Mouse (Mus musculus) kidney, embryonic 14.5 days (tissue): ENCODE measurements around the gene Ankdd1a. TPM values are rescaled to one million over a fixed set of nuclear protein-coding genes. Genes with fewer than 3 reads are reported as not detected.

Experiments used
- ATAC-seq: fragments of 200-750 bp; cut with Nextera tagmentation; 2 replicates; pipeline ENCODE4 v1.8.0; 2017; ENCODE audit warnings: moderate number of reproducible peaks, mild to moderate bottlenecking, moderate TSS enrichment, moderate library complexity; ENCODE audit not compliant: low FRiP score, low TSS enrichment
- H3K27ac ChIP-seq: fragments of 300-500 bp; sonication (generic); 2 replicates; pipeline ENCODE4 v1.5.1; 2014; ENCODE audit warnings: low read depth, mild to moderate bottlenecking, low read length, moderate library complexity, mixed read lengths
- H3K27me3 ChIP-seq: fragments of 300-500 bp; sonication (generic); 2 replicates; pipeline ENCODE4 v1.6.1; 2014; ENCODE audit warnings: mild to moderate bottlenecking, low read length; ENCODE audit not compliant: control insufficient read depth, insufficient read depth
- H3K36me3 ChIP-seq: fragments of 300-500 bp; sonication (generic); 2 replicates; pipeline ENCODE4 v1.6.1; 2014; ENCODE audit warnings: low read length, mixed read lengths; ENCODE audit not compliant: control insufficient read depth, insufficient read depth
- H3K4me1 ChIP-seq: fragments of 300-500 bp; sonication (generic); 2 replicates; pipeline ENCODE4 v1.6.1; 2014; ENCODE audit warnings: low read length, mixed read lengths; ENCODE audit not compliant: control insufficient read depth, insufficient read depth
- H3K4me2 ChIP-seq: fragments of 300-500 bp; sonication (generic); replicated peaks from 2 replicates; pipeline ENCODE4 v1.6.1; 2014; ENCODE audit warnings: low read depth, mild to moderate bottlenecking, low read length
- H3K4me3 ChIP-seq: fragments of 300-500 bp; sonication (generic); 2 replicates; pipeline ENCODE4 v1.5.1; 2014; ENCODE audit warnings: mild to moderate bottlenecking, low read length
- H3K9ac ChIP-seq: fragments of 300-500 bp; sonication (generic); 2 replicates; pipeline ENCODE4 v1.6.1; 2014; ENCODE audit warnings: low read depth, mild to moderate bottlenecking, low read length, moderate library complexity
- H3K9me3 ChIP-seq: fragments of 300-500 bp; sonication (generic); 2 replicates; pipeline ENCODE4 v1.6.1; 2016; ENCODE audit warnings: low read length; ENCODE audit not compliant: control insufficient read depth
- WGBS: fragments of 180-500 bp; shearing (Covaris S2); extraction: QIAGEN DNeasy Blood & Tissue Kit; methylation state at CpG from one replicate; pipeline ENCODE4 v1.1.7; 2014; 5-methylcytosine and 5-hydroxymethylcytosine counted together
- polyA plus RNA-seq: library from polyadenylated mRNA; unstranded; fragments of >200 nt; fragmentation: Nextera tagmentation; extraction: Ambion mirVana; gene quantifications from 2 replicates; pipeline ENCODE4 v1.2.1, GENCODE M21; 2014

The Ankdd1a gene
- not detected in 2 replicates for polyA plus RNA-seq

- H3K4me3 ChIP-seq, result peak within 1 kb of the TSS; percentile 22
- WGBS, result 5% methylated on average over 22 of the region's 25 CpGs
- peak within 1 kb of the TSS; percentile 50 for H3K4me2 ChIP-seq
- H3K36me3 ChIP-seq, result no peaks in the 10 kb centered on the region
- no peaks in the 10 kb centered on the region for H3K27me3 ChIP-seq
- H3K9ac ChIP-seq, result no peak within 1 kb of the TSS
- H3K27ac ChIP-seq, result no peak within 1 kb of the TSS
- ATAC-seq, result peak; percentile 68
- H3K4me1 ChIP-seq, result no peaks in the 10 kb centered on the region
- no peaks in the 10 kb centered on the region for H3K9me3 ChIP-seq
Measured at GRCm38 (mm10) chr9:65519807-65520504, at the start of gene Ankdd1a. Ankdd1a (minus strand) TSS chr9:65520193.

- WGBS, result 77% methylated on average over 6 of the region's 6 CpGs
- Histone ChIP-seq H3K4me2 (no peak overlapping the region), H3K27ac (no peak overlapping the region), H3K27me3 (no peaks in the 10 kb centered on the region), H3K9me3 (no peaks in the 10 kb centered on the region), H3K9ac (no peak overlapping the region), H3K4me1 (0 out of 2 replicates have a peak, but pooled peaks cover under 1% of the 10 kb centered on the region), H3K36me3 (peaks cover 17% of the 10 kb centered on the region; the same call in 1 of the 2 replicates), H3K4me3 (no peak overlapping the region)
- no peak for ATAC-seq
Measured at GRCm38 (mm10) chr9:65569491-65569971, 49.5 kb upstream of the Ankdd1a start.

- 89% methylated on average over 6 of the region's 6 CpGs for WGBS
- Histone ChIP-seq H3K36me3 (peaks cover 17% of the 10 kb centered on the region; the same call in 1 of the 2 replicates), H3K9ac (no peak overlapping the region), H3K27ac (no peak overlapping the region), H3K9me3 (no peaks in the 10 kb centered on the region), H3K4me3 (no peak overlapping the region), H3K4me2 (no peak overlapping the region), H3K27me3 (no peaks in the 10 kb centered on the region), H3K4me1 (no peaks in the 10 kb centered on the region)
- ATAC-seq, result no peak
Measured at GRCm38 (mm10) chr9:65568787-65569186, 48.8 kb upstream of the Ankdd1a start.

GRCm38 (mm10) chr9:65564698-65565097 is 44.7 kb upstream of the Ankdd1a start:
- Histone ChIP-seq H3K9me3 (no peaks in the 10 kb centered on the region), H3K4me3 (no peak overlapping the region), H3K9ac (no peak overlapping the region), H3K36me3 (peaks cover 28% of the 10 kb centered on the region; the same call in 1 of the 2 replicates), H3K27ac (no peak overlapping the region), H3K4me2 (no peak overlapping the region), H3K27me3 (no peaks in the 10 kb centered on the region), H3K4me1 (peaks cover 9% of the 10 kb centered on the region)
- WGBS, result 98% methylated on average over 2 of the region's 2 CpGs
- no peak for ATAC-seq

- Histone ChIP-seq H3K9ac (no peak overlapping the region), H3K4me2 (no peak overlapping the region), H3K9me3 (no peaks in the 10 kb centered on the region), H3K4me1 (peaks cover 9% of the 10 kb centered on the region), H3K27ac (no peak overlapping the region), H3K36me3 (peaks cover 33% of the 10 kb centered on the region; the same call in 1 of the 2 replicates), H3K4me3 (no peak overlapping the region), H3K27me3 (no peaks in the 10 kb centered on the region)
- 93% methylated on average over 5 of the region's 5 CpGs for WGBS
- ATAC-seq, result no peak
Measured at GRCm38 (mm10) chr9:65563073-65563472, 43.1 kb upstream of the Ankdd1a start.

- no peak overlapping the region for H3K4me2 ChIP-seq
- peak overlapping the region; percentile 5; the same call in 1 of the 2 replicates for H3K27ac ChIP-seq
- H3K4me3 ChIP-seq, result no peak overlapping the region
- no peaks in the 10 kb centered on the region for H3K9me3 ChIP-seq
- 19% methylated on average over 4 of the region's 4 CpGs for WGBS
- H3K9ac ChIP-seq, result no peak overlapping the region
- H3K36me3 ChIP-seq, result peaks cover 40% of the 10 kb centered on the region
- H3K4me1 ChIP-seq, result peaks cover 9% of the 10 kb centered on the region
- peak; percentile 67; the same call in 1 of the 2 replicates for ATAC-seq
- H3K27me3 ChIP-seq, result no peaks in the 10 kb centered on the region
Measured at GRCm38 (mm10) chr9:65562081-65562506, 42.1 kb upstream of the Ankdd1a start.

GRCm38 (mm10) chr9:65561016-65561415 is 41.0 kb upstream of the Ankdd1a start:
- 0 out of 2 replicates have a peak, but pooled peaks have one; percentile 48 for ATAC-seq
- Histone ChIP-seq H3K4me3 (no peak overlapping the region), H3K36me3 (peaks cover 49% of the 10 kb centered on the region), H3K9ac (no peak overlapping the region), H3K4me1 (peaks cover 9% of the 10 kb centered on the region), H3K4me2 (no peak overlapping the region), H3K27me3 (no peaks in the 10 kb centered on the region), H3K27ac (no peak overlapping the region), H3K9me3 (no peaks in the 10 kb centered on the region)
- 85% methylated on average over 4 of the region's 4 CpGs for WGBS

GRCm38 (mm10) chr9:65558806-65559205 is 38.8 kb upstream of the Ankdd1a start:
- Histone ChIP-seq H3K27me3 (no peaks in the 10 kb centered on the region), H3K9ac (no peak overlapping the region), H3K9me3 (no peaks in the 10 kb centered on the region), H3K36me3 (peaks cover 49% of the 10 kb centered on the region), H3K4me1 (peaks cover 17% of the 10 kb centered on the region), H3K27ac (no peak overlapping the region), H3K4me3 (no peak overlapping the region), H3K4me2 (no peak overlapping the region)
- ATAC-seq, result no peak
- WGBS, result 94% methylated on average over 6 of the region's 6 CpGs

GRCm38 (mm10) chr9:65556979-65557378 is 37.0 kb upstream of the Ankdd1a start:
- H3K36me3 ChIP-seq, result peaks cover 41% of the 10 kb centered on the region
- ATAC-seq, result no peak

More at GRCm38 (mm10) chr9:65556979-65557378, 37.0 kb upstream of the Ankdd1a start:
- H3K4me1 ChIP-seq, result peaks cover 14% of the 10 kb centered on the region
- no peak overlapping the region for H3K4me3 ChIP-seq
- H3K27ac ChIP-seq, result no peak overlapping the region
- WGBS, result 94% methylated on average over 5 of the region's 5 CpGs
- no peak overlapping the region for H3K9ac ChIP-seq
- no peak overlapping the region for H3K4me2 ChIP-seq
- H3K27me3 ChIP-seq, result no peaks in the 10 kb centered on the region
- H3K9me3 ChIP-seq, result no peaks in the 10 kb centered on the region
